Mouse (Mus musculus) ES-Bruce4 (cell line): ENCODE measurements around the gene Ero1l. TPM values are rescaled to one million over a fixed set of nuclear protein-coding genes. Genes with fewer than 3 reads are reported as not detected.

Experiments used
- H3K27ac ChIP-seq: 2 replicates; pipeline ENCODE4 v1.5.1; 2012; ENCODE audit warnings: low read length, inconsistent platforms; ENCODE audit not compliant: insufficient read depth
- H3K27me3 ChIP-seq: 2 replicates; pipeline ENCODE4 v1.6.1; 2012; ENCODE audit warnings: mild to moderate bottlenecking, low read length, inconsistent platforms; ENCODE audit not compliant: control insufficient read depth, poor library complexity, insufficient read depth, severe bottlenecking
- H3K36me3 ChIP-seq: 2 replicates; pipeline ENCODE4 v1.6.1; 2012; ENCODE audit warnings: inconsistent platforms, mild to moderate bottlenecking, low read length, moderate library complexity; ENCODE audit not compliant: control insufficient read depth, poor library complexity, insufficient read depth, severe bottlenecking
- H3K4me1 ChIP-seq: one replicate; pipeline ENCODE4 v1.8.1; 2011; ENCODE audit warnings: low read length; ENCODE audit not compliant: control insufficient read depth, insufficient read depth
- H3K4me3 ChIP-seq: 2 replicates; pipeline ENCODE4 v1.5.1; 2011; ENCODE audit warnings: low read depth, mild to moderate bottlenecking, low read length
- H3K9ac ChIP-seq: 2 replicates; pipeline ENCODE4 v1.6.1; 2012; ENCODE audit warnings: low read depth, mild to moderate bottlenecking, inconsistent platforms; ENCODE audit not compliant: poor library complexity, severe bottlenecking
- H3K9me3 ChIP-seq: replicated peaks from 2 replicates; pipeline ENCODE4 v1.6.1; 2012; ENCODE audit warnings: mild to moderate bottlenecking, low read length, inconsistent platforms; ENCODE audit not compliant: control insufficient read depth, poor library complexity, insufficient read depth, severe bottlenecking
- CTCF ChIP-seq: IDR thresholded peaks from one replicate; pipeline ENCODE4 v1.8.1; 2011; ENCODE audit warnings: low read depth, low read length
- EP300 ChIP-seq: IDR thresholded peaks from 2 replicates; pipeline ENCODE4 v1.6.1; 2011; ENCODE audit warnings: low read depth, low read length; ENCODE audit not compliant: insufficient read depth
- POLR2A ChIP-seq: IDR thresholded peaks from one replicate; pipeline ENCODE4 v1.8.1; 2011; ENCODE audit warnings: low read length; ENCODE audit not compliant: insufficient read depth
- polyA plus RNA-seq: library from polyadenylated mRNA; stranded (reverse); fragments of >200 nt; gene quantifications from 2 replicates; pipeline ENCODE4 v1.2.4, GENCODE M21; 2011; ENCODE audit warnings: low read depth; ENCODE audit not compliant: missing spikeins, insufficient read depth, insufficient read length

The Ero1l gene
- polyA plus RNA-seq, 1 experiment: 68.5 TPM

DNA sequence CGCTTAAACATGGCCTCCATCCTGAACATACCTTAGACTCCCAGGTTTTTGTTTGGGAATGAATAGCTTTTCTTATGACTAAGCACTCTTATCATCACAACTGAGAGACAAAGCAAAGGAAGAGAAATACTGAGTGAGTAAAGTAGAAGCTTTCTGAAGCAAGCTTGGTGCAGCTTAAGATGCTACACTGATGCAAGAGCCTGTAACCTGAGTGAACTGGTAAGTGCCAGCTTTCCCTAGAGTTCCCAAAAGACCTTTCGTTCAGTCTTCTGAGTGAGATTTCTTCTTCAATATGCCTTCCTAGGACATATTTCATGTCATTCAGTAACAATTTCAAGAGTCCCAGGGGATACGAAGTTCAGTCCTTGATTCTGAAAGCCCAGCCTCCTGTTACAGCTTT is 2.5 kb upstream of the Ero1l start:
- Histone ChIP-seq H3K9me3 (no peaks in the 10 kb centered on the region), H3K4me1 (peaks cover 3% of the 10 kb centered on the region), H3K36me3 (no peaks in the 10 kb centered on the region), H3K27ac (no peak overlapping the region), H3K4me3 (no peak overlapping the region), H3K27me3 (no peaks in the 10 kb centered on the region), H3K9ac (no peak overlapping the region)
- TF ChIP-seq CTCF (no peak), EP300 (no peak), POLR2A (no peak)

DNA sequence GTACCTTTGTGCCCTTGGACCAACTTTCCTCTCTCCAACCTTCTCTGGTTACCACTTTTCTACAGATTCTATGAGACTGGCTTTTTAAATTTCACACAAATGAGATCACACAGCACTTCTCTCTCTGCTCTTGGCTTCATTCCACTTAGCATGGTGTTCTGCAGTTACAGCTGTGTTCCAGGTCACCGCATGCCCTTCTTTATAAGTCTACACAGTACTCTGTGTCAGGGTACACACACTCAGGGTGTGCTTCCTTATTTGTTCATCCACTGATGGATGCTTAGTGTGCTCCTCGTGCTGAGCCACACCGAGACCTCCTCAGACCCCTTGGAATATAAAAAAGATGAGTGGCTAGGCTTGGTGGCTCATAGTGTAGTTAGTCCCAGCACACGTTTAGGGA is 1.5 kb upstream of the Ero1l start:
- Histone ChIP-seq H3K36me3 (no peaks in the 10 kb centered on the region), H3K4me3 (no peak overlapping the region), H3K27me3 (no peaks in the 10 kb centered on the region), H3K4me1 (peaks cover 3% of the 10 kb centered on the region), H3K27ac (no peak overlapping the region), H3K9me3 (no peaks in the 10 kb centered on the region), H3K9ac (no peak overlapping the region)
- TF ChIP-seq CTCF (no peak), POLR2A (no peak), EP300 (no peak)

DNA sequence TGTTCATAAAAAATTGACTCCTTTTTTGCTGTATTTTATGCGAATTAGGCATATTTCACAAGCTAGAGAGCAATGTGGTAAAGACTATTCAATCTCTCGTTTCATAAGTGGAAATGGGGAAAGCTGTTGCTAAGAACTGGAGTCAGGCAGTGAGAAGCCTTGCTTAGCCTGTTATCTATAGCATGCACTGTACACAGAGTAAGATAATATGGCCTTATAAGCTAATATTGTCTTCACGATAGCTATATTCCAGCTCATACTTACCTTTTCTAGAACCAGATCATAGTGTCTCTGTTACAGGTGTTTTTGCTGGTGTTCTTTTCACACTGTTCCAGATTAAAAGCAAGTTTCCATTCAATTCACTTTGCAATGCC is 653 bp upstream of the Ero1l start:
- H3K27me3 ChIP-seq: no peaks in the 10 kb centered on the region
- no peaks in the 10 kb centered on the region for H3K9me3 ChIP-seq
- no peaks in the 10 kb centered on the region for H3K36me3 ChIP-seq
- H3K4me3 ChIP-seq: no peak overlapping the region
- TF ChIP-seq EP300: no peak
- no peak for TF ChIP-seq CTCF
- no peak for TF ChIP-seq POLR2A
- H3K4me1 ChIP-seq: peaks cover 3% of the 10 kb centered on the region
- H3K9ac ChIP-seq: no peak overlapping the region; the same call in 1 of the 2 replicates
- no peak overlapping the region for H3K27ac ChIP-seq

DNA sequence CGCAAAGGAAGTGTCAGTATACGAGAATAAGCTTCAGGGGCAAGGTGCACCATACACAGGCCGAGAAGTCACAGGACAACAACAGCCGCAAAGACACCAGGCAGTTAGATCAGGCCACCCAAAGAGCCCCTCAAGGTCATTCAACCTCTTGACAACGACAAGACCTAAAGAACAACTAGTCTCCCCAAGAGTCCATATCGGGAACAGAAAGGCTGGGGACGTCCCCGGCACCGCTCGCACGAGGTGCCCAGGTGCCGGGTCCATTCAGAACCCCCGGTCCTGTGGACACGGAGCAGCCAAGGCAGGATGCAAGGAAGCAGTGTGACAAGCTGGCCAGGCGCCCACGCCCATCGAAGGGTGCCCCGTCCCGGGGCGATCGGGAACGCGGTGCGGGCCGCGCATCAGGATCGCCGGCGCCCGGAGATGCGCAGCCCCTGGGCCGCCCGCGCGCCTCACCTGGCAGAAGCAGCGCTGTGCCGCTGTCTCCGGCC is 605 bp downstream of the Ero1l start:
- Histone ChIP-seq H3K9me3 (no peaks in the 10 kb centered on the region), H3K4me3 (peak overlapping the region; percentile 86), H3K27ac (no peak overlapping the region), H3K36me3 (no peaks in the 10 kb centered on the region), H3K9ac (peak overlapping the region; percentile 90), H3K27me3 (no peaks in the 10 kb centered on the region), H3K4me1 (peaks cover 3% of the 10 kb centered on the region)
- TF ChIP-seq POLR2A: no peak
- no peak for TF ChIP-seq EP300
- no peak for TF ChIP-seq CTCF

DNA sequence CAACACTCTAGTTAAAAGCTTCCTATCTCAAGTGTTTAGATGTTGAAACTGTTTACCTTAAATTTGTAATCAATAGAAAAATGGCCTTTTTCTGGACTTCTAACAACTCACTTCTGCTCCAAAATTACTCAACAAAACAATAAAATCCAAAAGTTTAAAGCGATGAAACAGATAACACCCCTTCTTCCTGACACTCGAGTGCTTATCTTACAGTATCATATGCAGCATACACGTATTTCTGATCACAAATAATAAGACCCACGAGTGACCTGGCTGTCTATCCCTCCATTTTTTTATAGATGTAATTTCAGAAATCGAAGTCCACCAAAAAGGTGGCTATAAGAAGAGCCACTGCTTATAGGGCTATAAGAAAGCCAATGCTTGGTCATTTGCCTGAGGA is 1.6 kb downstream of the Ero1l start:
- H3K4me3 ChIP-seq: peak overlapping the region; percentile 86
- H3K27me3 ChIP-seq: no peaks in the 10 kb centered on the region
- TF ChIP-seq POLR2A: no peak
- TF ChIP-seq CTCF: no peak
- TF ChIP-seq EP300: no peak
- no peaks in the 10 kb centered on the region for H3K36me3 ChIP-seq
- H3K4me1 ChIP-seq: peaks cover 3% of the 10 kb centered on the region
- H3K27ac ChIP-seq: no peak overlapping the region
- H3K9me3 ChIP-seq: no peaks in the 10 kb centered on the region
- no peak overlapping the region for H3K9ac ChIP-seq

DNA sequence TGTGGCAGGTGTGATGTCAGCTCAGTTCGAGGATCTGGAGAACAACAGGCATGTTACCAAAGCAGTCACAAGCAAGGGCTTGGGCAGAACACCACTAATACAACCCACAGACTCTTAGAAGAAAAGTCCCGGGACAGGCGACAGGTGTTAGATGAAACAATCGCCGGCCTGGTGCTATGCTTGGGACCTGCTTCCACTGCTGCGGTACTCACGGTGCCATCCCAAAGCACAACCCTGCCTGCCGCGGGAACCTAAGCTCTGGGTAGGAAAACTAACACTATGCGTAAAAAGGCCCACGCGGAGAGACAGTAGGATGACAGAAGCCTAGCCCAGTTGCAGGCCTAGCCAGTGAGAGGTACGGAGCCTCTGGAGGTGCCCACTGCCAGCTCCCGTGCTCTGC is 8.5 kb downstream of the Ero1l start:
- Histone ChIP-seq H3K27ac (no peak overlapping the region), H3K9ac (no peak overlapping the region), H3K36me3 (0 out of 2 replicates have a peak, but pooled peaks cover under 1% of the 10 kb centered on the region), H3K4me3 (no peak overlapping the region), H3K4me1 (no peaks in the 10 kb centered on the region), H3K27me3 (no peaks in the 10 kb centered on the region), H3K9me3 (no peaks in the 10 kb centered on the region)
- TF ChIP-seq CTCF (no peak), EP300 (no peak), POLR2A (no peak)
